Mouse (Mus musculus) kidney, postnatal 36 days (tissue): ENCODE measurements around the gene Arpc5l.
"Not testable (repeated sequence)": the region's sequence is repeated elsewhere in the genome, so short reads cannot be mapped to it uniquely, and the experiment has no call there.

Experiments used
- DNase-seq, 2 experiments: peaks; one replicate each; pipeline ENCODE4 v3.0.0; 2021 to 2022; ENCODE audit warnings: mixed read lengths in 2 of 2

The Arpc5l gene

GRCm38 (mm10) chr2:38999910-39000586 is 5.1 kb upstream of the Arpc5l start:
- peak; percentile 57 for DNase-seq

GRCm38 (mm10) chr2:39000587-39000919 is 4.6 kb upstream of the Arpc5l start:
- DNase-seq = no peak

GRCm38 (mm10) chr2:39001866-39002265 is 3.3 kb upstream of the Arpc5l start:
- peak; percentile 46 to 50 for DNase-seq

GRCm38 (mm10) chr2:39003106-39003505 is 2.0 kb upstream of the Arpc5l start:
- DNase-seq = no peak

- DNase-seq = no peak
Measured at GRCm38 (mm10) chr2:39003512-39003911, 1.6 kb upstream of the Arpc5l start.

- peak in 1 of 2 experiments; percentile 25 for DNase-seq
Measured at GRCm38 (mm10) chr2:39004372-39004771, 776 bp upstream of the Arpc5l start.

GRCm38 (mm10) chr2:39005574-39006079 is 479 bp downstream of the Arpc5l start, which contains the start of gene Rpl35:
Gene Rpl35 (minus strand): TSS chr2:39005624.
- peak; percentile 62 to 83 for DNase-seq

- DNase-seq = no peak
Measured at GRCm38 (mm10) chr2:39006149-39006730, 1.1 kb downstream of the Arpc5l start.

GRCm38 (mm10) chr2:39007865-39008264 is 2.7 kb downstream of the Arpc5l start:
- peak; percentile 94 to 96 for DNase-seq

GRCm38 (mm10) chr2:39008350-39008851 is 3.3 kb downstream of the Arpc5l start:
- peak in 1 of 2 experiments; percentile 48 for DNase-seq

- peak; percentile 29 to 58 for DNase-seq
Measured at GRCm38 (mm10) chr2:39008954-39009365, 3.8 kb downstream of the Arpc5l start.

GRCm38 (mm10) chr2:39010144-39010543 is 5.0 kb downstream of the Arpc5l start:
- DNase-seq = not testable (repeated sequence)

GRCm38 (mm10) chr2:39011264-39011663 is 6.1 kb downstream of the Arpc5l start:
- DNase-seq = no peak

- no peak for DNase-seq
Measured at GRCm38 (mm10) chr2:39011971-39012370, 6.8 kb downstream of the Arpc5l start.

- no peak for DNase-seq
Measured at GRCm38 (mm10) chr2:39012768-39013279, 7.7 kb downstream of the Arpc5l start.

- DNase-seq = no peak
Measured at GRCm38 (mm10) chr2:39016581-39016980, 11.4 kb downstream of the Arpc5l start.

- no peak for DNase-seq
Measured at GRCm38 (mm10) chr2:39020004-39020403, 14.9 kb downstream of the Arpc5l start.

- DNase-seq = no peak
Measured at GRCm38 (mm10) chr2:39031611-39032010, 26.5 kb downstream of the Arpc5l start.

GRCm38 (mm10) chr2:39040215-39040614 is 35.1 kb downstream of the Arpc5l start:
- DNase-seq = no peak

- DNase-seq = no peak
Measured at GRCm38 (mm10) chr2:39048515-39048914, 43.4 kb downstream of the Arpc5l start.

- DNase-seq = peak in 1 of 2 experiments; percentile 17
Measured at GRCm38 (mm10) chr2:39064687-39065399, 59.7 kb downstream of the Arpc5l start.
